Mouse (Mus musculus) adipocyte (in vitro differentiated cells): Measurements from ENCODE around the gene Zswim4.
A peak's percentile ranks its signal among the peaks of the same experiment; 100 is the strongest.

Experiments used
- DNase-seq: peaks from one replicate; pipeline ENCODE4 v3.0.0-alpha.2; 2016; ENCODE audit warnings: low spot score

Gene Zswim4

GRCm38 (mm10) chr8:84223322-84224029 is 13.4 kb downstream of the Zswim4 start:
- no peak for DNase-seq

GRCm38 (mm10) chr8:84222566-84223165 is 14.2 kb downstream of the Zswim4 start:
- no peak for DNase-seq

GRCm38 (mm10) chr8:84220105-84220504 is 16.8 kb downstream of the Zswim4 start:
- no peak for DNase-seq

GRCm38 (mm10) chr8:84218143-84218542 is 18.7 kb downstream of the Zswim4 start:
- no peak for DNase-seq

- DNase-seq = peak; percentile 64
Observed at GRCm38 (mm10) chr8:84217206-84217605, 19.6 kb downstream of the Zswim4 start.

GRCm38 (mm10) chr8:84213277-84213676 is 23.6 kb downstream of the Zswim4 start:
- no peak for DNase-seq

- DNase-seq = no peak
Observed at GRCm38 (mm10) chr8:84211881-84212563, 24.8 kb downstream of the Zswim4 start.

GRCm38 (mm10) chr8:84211202-84211601 is 25.7 kb downstream of the Zswim4 start:
- DNase-seq = no peak

- DNase-seq = peak; percentile 86
Observed at GRCm38 (mm10) chr8:84210167-84210791, 26.6 kb downstream of the Zswim4 start.

GRCm38 (mm10) chr8:84208381-84209380 is 28.2 kb downstream of the Zswim4 start:
- no peak for DNase-seq

GRCm38 (mm10) chr8:84207811-84208210 is 29.0 kb downstream of the Zswim4 start:
- no peak for DNase-seq

- DNase-seq = no peak
Observed at GRCm38 (mm10) chr8:84206666-84207065, 30.2 kb downstream of the Zswim4 start.

GRCm38 (mm10) chr8:84205073-84205472 is 31.8 kb downstream of the Zswim4 start:
- DNase-seq = no peak

- DNase-seq = peak; percentile 84
Observed at GRCm38 (mm10) chr8:84203975-84204772, 32.7 kb downstream of the Zswim4 start.

- peak; percentile 90 for DNase-seq
Observed at GRCm38 (mm10) chr8:84202938-84203917, 33.6 kb downstream of the Zswim4 start.

- DNase-seq = peak; percentile 88
Observed at GRCm38 (mm10) chr8:84202466-84202865, 34.4 kb downstream of the Zswim4 start.

GRCm38 (mm10) chr8:84201545-84202245 is 35.2 kb downstream of the Zswim4 start:
- DNase-seq = peak; percentile 95

GRCm38 (mm10) chr8:84200652-84201544 is 36.0 kb downstream of the Zswim4 start:
- peak; percentile 83 for DNase-seq
